Mouse (Mus musculus): ENCODE measurements around the gene Gria1. TPM values are rescaled to one million over a fixed set of nuclear protein-coding genes. Genes with fewer than 3 reads are reported as not detected.

The Gria1 gene
- polyA plus RNA-seq, 1 experiment from 2014 or later, result not detected

- no peaks in the 10 kb centered on the region for H3K79me2 ChIP-seq (ENCODE audit: inconsistent target)
- no peak overlapping the region for H3K4me3 ChIP-seq (ENCODE audit: inconsistent target)
- no peak overlapping the region for H3K27ac ChIP-seq
- WGBS (ENCODE audit: missing documents), result 61% methylated on average over 5 of the region's 5 CpGs
- no peaks in the 10 kb centered on the region for H3K36me3 ChIP-seq (ENCODE audit: inconsistent target)
These were observed 163.0 kb downstream of the Gria1 start for GRCm38 (mm10) chr11:57174165-57174564.

GRCm38 (mm10) chr11:57176552-57176951 is 165.4 kb downstream of the Gria1 start:
- H3K27ac ChIP-seq, result no peak overlapping the region
- no peak overlapping the region for H3K4me3 ChIP-seq (ENCODE audit: inconsistent target)
- H3K79me2 ChIP-seq (ENCODE audit: inconsistent target), result no peaks in the 10 kb centered on the region
- H3K36me3 ChIP-seq (ENCODE audit: inconsistent target), result no peaks in the 10 kb centered on the region
- 38% methylated on average over 3 of the region's 3 CpGs for WGBS (ENCODE audit: missing documents)

DNA sequence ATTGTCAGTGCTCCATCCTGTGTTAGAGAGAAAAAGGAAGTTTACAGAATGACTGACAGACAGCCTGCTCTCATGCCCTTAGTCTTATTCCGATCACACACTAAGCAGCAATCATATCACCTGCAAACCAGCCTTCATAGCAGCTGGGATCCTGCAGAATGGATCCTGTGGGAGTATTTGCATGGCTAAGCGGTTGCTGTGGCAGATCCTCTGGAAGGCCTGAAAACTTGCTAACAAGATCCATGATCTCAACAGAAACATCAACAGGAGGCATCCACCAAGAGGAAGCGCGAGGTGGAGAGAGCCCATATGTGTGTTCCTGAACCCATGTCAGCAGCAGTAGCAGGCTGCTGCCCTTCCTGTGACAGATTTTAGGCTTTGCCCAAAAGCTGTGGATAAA is 173.0 kb downstream of the Gria1 start:
- H3K36me3 ChIP-seq (ENCODE audit: inconsistent target), result no peaks in the 10 kb centered on the region
- 88% methylated on average over 4 of the region's 4 CpGs for WGBS (ENCODE audit: missing documents)
- H3K4me3 ChIP-seq (ENCODE audit: inconsistent target), result no peak overlapping the region
- no peaks in the 10 kb centered on the region for H3K79me2 ChIP-seq (ENCODE audit: inconsistent target)
- no peak overlapping the region for H3K27ac ChIP-seq

DNA sequence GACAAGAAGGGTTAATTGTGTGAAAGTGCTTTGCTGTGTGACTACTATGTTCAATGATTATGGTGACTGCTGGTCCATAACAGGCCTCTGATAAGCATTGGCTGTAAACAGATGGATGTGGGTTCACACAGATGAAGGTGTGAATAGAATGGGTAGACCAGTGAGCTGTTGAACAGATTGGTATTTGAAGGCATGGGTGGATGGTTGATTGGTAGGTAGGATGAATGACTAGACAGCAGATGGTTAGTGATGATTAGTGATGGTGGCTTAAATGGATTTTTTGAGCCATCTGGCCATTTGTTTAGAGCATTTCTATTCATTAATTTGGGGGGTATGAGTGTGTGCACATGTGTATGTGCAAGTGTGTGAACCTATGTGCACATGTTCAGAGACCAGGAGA is 173.9 kb downstream of the Gria1 start:
- H3K79me2 ChIP-seq (ENCODE audit: inconsistent target), result no peaks in the 10 kb centered on the region
- H3K4me3 ChIP-seq (ENCODE audit: inconsistent target), result no peak overlapping the region
- no peaks in the 10 kb centered on the region for H3K36me3 ChIP-seq (ENCODE audit: inconsistent target)
- no peak overlapping the region for H3K27ac ChIP-seq

DNA sequence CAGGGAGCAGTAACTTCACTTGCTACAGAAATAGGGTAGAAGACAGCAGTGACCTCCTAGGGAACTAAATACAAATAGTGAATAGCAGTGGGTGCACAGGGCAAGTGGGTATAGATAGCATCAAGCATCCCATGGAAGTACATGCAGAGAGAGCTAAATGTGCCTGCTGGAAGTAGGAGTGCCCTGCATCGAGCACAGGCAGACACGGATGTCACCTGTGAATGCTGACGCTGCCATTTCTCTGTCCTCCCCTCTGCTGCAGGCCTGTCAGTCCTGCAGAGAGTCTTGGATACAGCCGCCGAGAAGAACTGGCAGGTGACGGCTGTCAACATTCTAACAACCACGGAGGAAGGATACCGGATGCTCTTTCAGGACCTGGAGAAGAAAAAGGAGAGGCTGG is 178.2 kb downstream of the Gria1 start:
- no peak overlapping the region for H3K4me3 ChIP-seq (ENCODE audit: inconsistent target)
- 84% methylated on average over 6 of the region's 8 CpGs for WGBS (ENCODE audit: missing documents)
- no peaks in the 10 kb centered on the region for H3K79me2 ChIP-seq (ENCODE audit: inconsistent target)
- no peak overlapping the region for H3K27ac ChIP-seq
- H3K36me3 ChIP-seq (ENCODE audit: inconsistent target), result no peaks in the 10 kb centered on the region

DNA sequence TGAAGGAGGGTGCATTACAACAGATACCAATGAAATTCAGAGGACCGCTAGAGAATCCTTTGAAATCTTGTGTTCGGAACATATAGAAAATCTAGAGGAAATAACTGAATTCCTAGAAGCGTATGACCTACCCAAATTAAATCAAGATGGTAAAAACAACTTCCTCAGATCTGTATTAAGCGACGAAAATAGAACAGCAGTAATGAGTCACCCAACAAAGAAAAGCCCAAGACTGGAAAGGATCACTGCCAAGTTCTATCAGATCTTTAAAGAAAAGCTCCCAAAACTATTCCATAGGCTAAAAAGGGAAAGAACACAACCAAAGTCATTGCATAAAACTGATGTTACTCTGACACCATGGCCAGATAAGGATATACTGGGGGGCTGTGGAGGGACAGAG is 183.6 kb downstream of the Gria1 start:
- 90% methylated on average over 5 of the region's 5 CpGs for WGBS (ENCODE audit: missing documents)
- no peaks in the 10 kb centered on the region for H3K36me3 ChIP-seq (ENCODE audit: inconsistent target)
- H3K27ac ChIP-seq, result no peak overlapping the region
- no peak overlapping the region for H3K4me3 ChIP-seq (ENCODE audit: inconsistent target)
- no peaks in the 10 kb centered on the region for H3K79me2 ChIP-seq (ENCODE audit: inconsistent target)

GRCm38 (mm10) chr11:57201245-57201976 is 190.2 kb downstream of the Gria1 start:
- H3K27ac ChIP-seq, result no peak overlapping the region
- H3K4me3 ChIP-seq (ENCODE audit: inconsistent target), result no peak overlapping the region
- no peaks in the 10 kb centered on the region for H3K36me3 ChIP-seq (ENCODE audit: inconsistent target)
- no peaks in the 10 kb centered on the region for H3K79me2 ChIP-seq (ENCODE audit: inconsistent target)
- 73% methylated on average over 10 of the region's 10 CpGs for WGBS (ENCODE audit: missing documents)

DNA sequence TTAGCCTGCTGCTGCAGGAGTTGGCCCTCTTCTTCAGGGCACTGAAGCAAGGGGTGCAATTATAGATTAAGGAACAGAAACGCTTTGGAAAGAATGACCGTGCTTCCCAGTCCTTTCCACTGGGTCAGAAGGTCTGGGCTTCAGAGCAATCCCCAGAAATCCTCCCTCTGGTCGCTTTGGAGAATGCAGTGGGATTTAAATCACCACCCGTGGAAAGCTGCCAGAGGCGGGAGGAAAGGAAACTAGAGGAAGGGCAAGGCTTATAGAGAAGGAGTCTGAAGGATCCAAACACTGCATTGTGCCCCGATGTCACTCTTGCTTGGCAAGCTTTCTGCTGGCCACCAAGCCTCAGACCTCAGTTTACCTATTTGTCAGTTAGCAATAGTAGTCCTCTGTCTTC is 193.2 kb downstream of the Gria1 start:
- H3K36me3 ChIP-seq (ENCODE audit: inconsistent target), result no peaks in the 10 kb centered on the region
- no peak overlapping the region for H3K4me3 ChIP-seq (ENCODE audit: inconsistent target)
- no peaks in the 10 kb centered on the region for H3K79me2 ChIP-seq (ENCODE audit: inconsistent target)
- WGBS (ENCODE audit: missing documents), result 55% methylated on average over 6 of the region's 6 CpGs
- H3K27ac ChIP-seq, result no peak overlapping the region

DNA sequence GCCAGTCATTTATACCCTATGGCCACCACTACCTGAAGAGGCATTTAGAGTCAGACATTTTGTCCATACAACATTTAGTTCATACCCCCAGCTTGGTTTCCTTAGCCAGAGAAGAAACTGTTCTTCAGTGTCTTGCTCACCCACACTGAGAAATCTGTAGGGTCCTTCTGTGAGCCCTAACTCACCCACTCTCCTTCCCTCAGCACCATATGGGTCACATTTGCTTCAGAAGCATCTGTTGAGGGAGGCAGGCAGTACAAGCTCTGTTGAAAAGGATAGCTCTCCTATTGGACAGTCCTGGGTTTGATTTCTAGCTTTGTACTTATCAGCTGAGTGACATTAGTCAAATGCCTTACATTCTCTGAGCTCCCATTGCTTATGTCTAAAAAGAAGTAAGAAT is 196.1 kb downstream of the Gria1 start:
- H3K79me2 ChIP-seq (ENCODE audit: inconsistent target), result no peaks in the 10 kb centered on the region
- H3K36me3 ChIP-seq (ENCODE audit: inconsistent target), result no peaks in the 10 kb centered on the region
- H3K27ac ChIP-seq, result no peak overlapping the region
- no peak overlapping the region for H3K4me3 ChIP-seq (ENCODE audit: inconsistent target)

- H3K4me3 ChIP-seq (ENCODE audit: inconsistent target), result no peak overlapping the region
- H3K27ac ChIP-seq, result no peak overlapping the region
- H3K79me2 ChIP-seq (ENCODE audit: inconsistent target), result no peaks in the 10 kb centered on the region
- 95% methylated on average over 7 of the region's 7 CpGs for WGBS (ENCODE audit: missing documents)
- no peaks in the 10 kb centered on the region for H3K36me3 ChIP-seq (ENCODE audit: inconsistent target)
These were observed 202.9 kb downstream of the Gria1 start for GRCm38 (mm10) chr11:57214079-57214478.

GRCm38 (mm10) chr11:57214583-57214982 is 203.4 kb downstream of the Gria1 start:
- Histone ChIP-seq H3K27ac (no peak overlapping the region), H3K36me3 (ENCODE audit: inconsistent target) (no peaks in the 10 kb centered on the region), H3K4me3 (ENCODE audit: inconsistent target) (no peak overlapping the region), H3K79me2 (ENCODE audit: inconsistent target) (no peaks in the 10 kb centered on the region)
- 81% methylated on average over 5 of the region's 5 CpGs for WGBS (ENCODE audit: missing documents)

GRCm38 (mm10) chr11:57222797-57223569 is 211.8 kb downstream of the Gria1 start:
- no peaks in the 10 kb centered on the region for H3K79me2 ChIP-seq (ENCODE audit: inconsistent target)
- H3K4me3 ChIP-seq (ENCODE audit: inconsistent target), result no peak overlapping the region
- WGBS (ENCODE audit: missing documents), result 68% methylated on average over 8 of the region's 8 CpGs
- H3K27ac ChIP-seq, result no peak overlapping the region
- no peaks in the 10 kb centered on the region for H3K36me3 ChIP-seq (ENCODE audit: inconsistent target)

DNA sequence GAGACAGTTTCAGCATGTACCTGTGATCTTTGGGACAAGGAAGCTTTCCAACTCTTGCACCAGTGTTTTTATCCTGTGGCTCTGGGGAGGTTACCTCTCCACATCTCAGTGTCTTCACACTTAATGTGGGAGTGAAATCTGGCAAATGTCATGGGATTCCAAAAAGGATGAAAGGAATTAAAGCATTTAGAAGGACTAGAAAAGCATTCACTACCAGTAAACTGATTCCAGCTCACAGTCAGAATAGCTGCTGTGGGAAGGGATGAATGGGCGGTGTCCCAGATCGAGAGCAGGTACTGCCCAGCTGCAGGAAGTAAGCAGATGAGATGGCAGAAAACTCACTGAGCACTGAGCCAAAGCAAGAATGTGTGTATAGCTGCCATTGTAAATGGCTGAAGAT is 224.3 kb downstream of the Gria1 start:
- 67% methylated on average over 2 of the region's 2 CpGs for WGBS (ENCODE audit: missing documents)
- no peaks in the 10 kb centered on the region for H3K79me2 ChIP-seq (ENCODE audit: inconsistent target)
- H3K4me3 ChIP-seq (ENCODE audit: inconsistent target), result no peak overlapping the region
- H3K27ac ChIP-seq, result no peak overlapping the region
- H3K36me3 ChIP-seq (ENCODE audit: inconsistent target), result no peaks in the 10 kb centered on the region

GRCm38 (mm10) chr11:57236431-57236830 is 225.2 kb downstream of the Gria1 start:
- 92% methylated on average over 1 of the region's 1 CpGs for WGBS (ENCODE audit: missing documents)
- Histone ChIP-seq H3K36me3 (ENCODE audit: inconsistent target) (no peaks in the 10 kb centered on the region), H3K27ac (no peak overlapping the region), H3K4me3 (ENCODE audit: inconsistent target) (no peak overlapping the region), H3K79me2 (ENCODE audit: inconsistent target) (no peaks in the 10 kb centered on the region)

GRCm38 (mm10) chr11:57239758-57240157 is 228.6 kb downstream of the Gria1 start:
- 54% methylated on average over 3 of the region's 3 CpGs for WGBS (ENCODE audit: missing documents)

More at GRCm38 (mm10) chr11:57239758-57240157, 228.6 kb downstream of the Gria1 start:
- no peak overlapping the region for H3K4me3 ChIP-seq (ENCODE audit: inconsistent target)
- H3K27ac ChIP-seq, result no peak overlapping the region
- H3K79me2 ChIP-seq (ENCODE audit: inconsistent target), result no peaks in the 10 kb centered on the region
- H3K36me3 ChIP-seq (ENCODE audit: inconsistent target), result no peaks in the 10 kb centered on the region
